Mouse (Mus musculus) hindbrain, embryonic 16.5 days (tissue): Measurements from ENCODE around the gene Gm28042. TPM values are rescaled to one million over a fixed set of nuclear protein-coding genes. Genes with fewer than 3 reads are reported as not detected.

ENCODE experiments used
- ATAC-seq: fragments of 200-750 bp; cut with Nextera tagmentation; 2 replicates; pipeline ENCODE4 v1.8.0; 2017; ENCODE audit warnings: moderate TSS enrichment, moderate library complexity
- H3K27ac ChIP-seq: fragments of 300-500 bp; sonication (generic); 2 replicates; pipeline ENCODE4 v1.5.1; 2014; ENCODE audit warnings: low read depth, mild to moderate bottlenecking, control low read depth, low read length, moderate library complexity
- H3K27me3 ChIP-seq: fragments of 300-500 bp; sonication (generic); replicated peaks from 2 replicates; pipeline ENCODE4 v1.6.1; 2014; ENCODE audit warnings: low read length; ENCODE audit not compliant: control insufficient read depth, insufficient read depth
- H3K36me3 ChIP-seq: fragments of 300-500 bp; sonication (generic); 2 replicates; pipeline ENCODE4 v1.6.1; 2014; ENCODE audit warnings: mild to moderate bottlenecking, low read length, moderate library complexity, mixed read lengths; ENCODE audit not compliant: control insufficient read depth, insufficient read depth
- H3K4me1 ChIP-seq: fragments of 300-500 bp; sonication (generic); 2 replicates; pipeline ENCODE4 v1.6.1; 2014; ENCODE audit warnings: low read depth, low read length; ENCODE audit not compliant: control insufficient read depth, insufficient read depth
- H3K4me2 ChIP-seq: fragments of 300-500 bp; sonication (generic); 2 replicates; pipeline ENCODE4 v1.6.1; 2014; ENCODE audit warnings: mild to moderate bottlenecking, low read length, control low read depth, moderate library complexity
- H3K4me3 ChIP-seq: fragments of 300-500 bp; sonication (generic); 2 replicates; pipeline ENCODE4 v1.5.1; 2014; ENCODE audit warnings: mild to moderate bottlenecking, low read length, control low read depth, moderate library complexity
- H3K9ac ChIP-seq: fragments of 300-500 bp; sonication (generic); 2 replicates; pipeline ENCODE4 v1.6.1; 2014; ENCODE audit warnings: low read depth, mild to moderate bottlenecking, control low read depth, low read length, moderate library complexity
- H3K9me3 ChIP-seq: fragments of 300-500 bp; sonication (generic); 2 replicates; pipeline ENCODE4 v1.6.1; 2014; ENCODE audit warnings: mild to moderate bottlenecking, low read length, moderate library complexity; ENCODE audit not compliant: control insufficient read depth
- WGBS: fragments of 180-500 bp; shearing (Covaris S2); extraction: QIAGEN DNeasy Blood & Tissue Kit; methylation state at CpG from one replicate; pipeline ENCODE4 v1.1.7; 2014; 5-methylcytosine and 5-hydroxymethylcytosine counted together
- polyA plus RNA-seq: library from polyadenylated mRNA; unstranded; fragments of >200 nt; fragmentation: Nextera tagmentation; extraction: Ambion mirVana; gene quantifications from 2 replicates; pipeline ENCODE4 v1.2.1, GENCODE M21; 2015

Gm28042 gene
- polyA plus RNA-seq, result 3.7 and 5.3 TPM in 2 replicates

DNA sequence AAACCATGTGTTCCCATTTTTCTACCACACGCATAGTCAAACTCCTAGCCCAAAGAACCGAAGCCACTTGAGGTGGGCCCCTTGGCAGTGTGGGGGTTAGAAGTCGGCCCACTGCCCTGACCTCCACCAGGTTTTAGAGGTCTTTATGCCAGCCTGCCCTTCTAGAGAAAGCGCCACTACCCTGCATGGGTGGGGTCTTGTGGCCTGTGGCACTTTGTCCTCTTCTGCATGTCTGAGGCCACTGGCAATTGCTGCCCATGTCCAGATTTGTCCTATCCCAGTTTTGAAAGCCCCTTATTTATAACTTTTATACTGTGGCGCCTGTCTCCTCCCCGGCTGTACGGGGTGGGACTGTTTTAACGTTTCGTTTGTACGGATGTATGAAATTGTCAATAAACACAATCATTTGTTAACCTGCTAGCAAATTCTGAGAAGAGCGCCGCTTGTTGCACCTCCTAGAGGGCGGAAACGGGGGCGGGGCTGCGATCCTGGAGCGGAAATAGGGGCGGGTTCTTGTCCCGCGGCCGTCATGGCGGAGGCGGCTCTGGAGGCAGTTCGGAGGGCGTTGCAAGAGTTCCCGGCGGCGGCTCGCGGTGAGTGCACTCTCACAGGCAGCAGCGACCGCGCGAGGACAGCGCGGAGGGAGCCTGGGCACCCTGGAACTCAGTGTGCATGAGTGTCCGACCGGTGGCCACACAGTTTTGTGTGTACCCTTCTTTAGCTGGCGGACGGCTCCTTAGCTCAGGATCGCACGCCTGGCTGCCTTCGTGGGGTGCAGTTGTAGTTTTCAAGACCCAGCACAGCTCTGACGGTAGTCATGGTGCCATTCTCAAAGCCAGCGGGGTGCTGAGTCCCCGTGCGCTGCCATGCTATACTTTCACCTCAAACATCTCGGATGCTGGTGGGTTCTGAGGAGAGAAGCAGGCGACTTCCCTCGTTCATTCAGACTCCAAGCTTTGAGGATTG is at the start of gene Gm28042, which contains the start of gene Jmjd7:
TSS of gene Gm28042 (plus strand) at position 510 of the 966 bp plus-strand sequence.
TSS of gene Jmjd7 (plus strand) at position 500 of the 966 bp plus-strand sequence.
- peak within 1 kb of the TSS; percentile 82 for H3K4me2 ChIP-seq
- H3K27ac ChIP-seq, result peak within 1 kb of the TSS; percentile 92
- peaks cover 22% of the 10 kb centered on the region for H3K36me3 ChIP-seq
- H3K9ac ChIP-seq, result peak within 1 kb of the TSS; percentile 85
- peaks cover 12% of the 10 kb centered on the region for H3K4me1 ChIP-seq
- H3K4me3 ChIP-seq, result peak within 1 kb of the TSS; percentile 77
- no peaks in the 10 kb centered on the region for H3K9me3 ChIP-seq
- peak; percentile 92 for ATAC-seq
- no peaks in the 10 kb centered on the region for H3K27me3 ChIP-seq
- 5% methylated on average over 50 of the region's 50 CpGs for WGBS

GRCm38 (mm10) chr2:119980343-119980986 is 46.8 kb upstream of the Gm28042 start:
- no peak for ATAC-seq
- Histone ChIP-seq H3K9me3 (no peaks in the 10 kb centered on the region), H3K27me3 (no peaks in the 10 kb centered on the region), H3K4me3 (no peak overlapping the region), H3K4me1 (0 out of 2 replicates have a peak, but pooled peaks cover 4% of the 10 kb centered on the region), H3K9ac (no peak overlapping the region), H3K36me3 (no peaks in the 10 kb centered on the region), H3K27ac (no peak overlapping the region), H3K4me2 (no peak overlapping the region)
- 91% methylated on average over 7 of the region's 7 CpGs for WGBS

GRCm38 (mm10) chr2:119981631-119982030 is 45.7 kb upstream of the Gm28042 start:
- Histone ChIP-seq H3K27ac (no peak overlapping the region), H3K4me3 (no peak overlapping the region), H3K9ac (no peak overlapping the region), H3K9me3 (no peaks in the 10 kb centered on the region), H3K27me3 (no peaks in the 10 kb centered on the region), H3K4me1 (0 out of 2 replicates have a peak, but pooled peaks cover 4% of the 10 kb centered on the region), H3K4me2 (no peak overlapping the region), H3K36me3 (no peaks in the 10 kb centered on the region)
- ATAC-seq, result no peak
- 78% methylated on average over 2 of the region's 2 CpGs for WGBS

- no peaks in the 10 kb centered on the region for H3K27me3 ChIP-seq
- H3K36me3 ChIP-seq, result no peaks in the 10 kb centered on the region
- H3K4me3 ChIP-seq, result no peak overlapping the region
- no peaks in the 10 kb centered on the region for H3K9me3 ChIP-seq
- no peak for ATAC-seq
- H3K27ac ChIP-seq, result no peak overlapping the region
- no peaks in the 10 kb centered on the region for H3K4me1 ChIP-seq
- no peak overlapping the region for H3K4me2 ChIP-seq
- H3K9ac ChIP-seq, result no peak overlapping the region
- WGBS, result 64% methylated on average over 8 of the region's 8 CpGs
Measured at GRCm38 (mm10) chr2:119985871-119986270, 41.4 kb upstream of the Gm28042 start.

GRCm38 (mm10) chr2:119986369-119986768 is 40.9 kb upstream of the Gm28042 start:
- no peaks in the 10 kb centered on the region for H3K9me3 ChIP-seq
- no peaks in the 10 kb centered on the region for H3K27me3 ChIP-seq
- no peak overlapping the region for H3K4me2 ChIP-seq
- H3K9ac ChIP-seq, result no peak overlapping the region
- H3K36me3 ChIP-seq, result no peaks in the 10 kb centered on the region
- no peak overlapping the region for H3K27ac ChIP-seq
- ATAC-seq, result no peak
- no peak overlapping the region for H3K4me3 ChIP-seq
- H3K4me1 ChIP-seq, result no peaks in the 10 kb centered on the region
- 59% methylated on average over 6 of the region's 6 CpGs for WGBS

DNA sequence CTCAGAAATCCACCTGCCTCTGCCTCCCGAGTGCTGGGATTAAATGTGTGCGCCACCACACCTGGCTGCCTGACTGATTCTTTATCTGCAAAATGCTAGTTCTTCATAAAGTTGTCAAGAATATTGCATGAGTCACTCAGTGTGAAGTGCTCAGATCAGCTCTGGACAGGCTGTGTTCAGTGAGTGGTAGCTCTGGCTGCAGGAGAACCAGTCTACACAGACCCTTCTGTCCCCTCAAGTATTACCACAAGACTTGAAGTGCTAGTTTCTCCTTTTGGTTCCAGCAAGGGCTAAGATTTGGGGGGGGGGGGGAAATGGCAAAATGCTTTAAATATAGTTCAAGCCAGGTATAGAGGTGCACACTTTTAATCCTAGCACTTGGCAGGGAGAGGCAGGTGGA is 39.9 kb upstream of the Gm28042 start:
- H3K27me3 ChIP-seq, result no peaks in the 10 kb centered on the region
- ATAC-seq, result no peak
- H3K36me3 ChIP-seq, result no peaks in the 10 kb centered on the region
- H3K9ac ChIP-seq, result no peak overlapping the region
- H3K4me3 ChIP-seq, result no peak overlapping the region
- WGBS, result 95% methylated on average over 2 of the region's 2 CpGs
- no peaks in the 10 kb centered on the region for H3K4me1 ChIP-seq
- no peak overlapping the region for H3K27ac ChIP-seq
- H3K9me3 ChIP-seq, result no peaks in the 10 kb centered on the region
- no peak overlapping the region for H3K4me2 ChIP-seq

GRCm38 (mm10) chr2:119988952-119989351 is 38.3 kb upstream of the Gm28042 start:
- H3K4me2 ChIP-seq, result no peak overlapping the region
- ATAC-seq, result no peak
- H3K9ac ChIP-seq, result no peak overlapping the region
- H3K27ac ChIP-seq, result no peak overlapping the region
- no peaks in the 10 kb centered on the region for H3K27me3 ChIP-seq
- H3K9me3 ChIP-seq, result no peaks in the 10 kb centered on the region
- H3K4me1 ChIP-seq, result no peaks in the 10 kb centered on the region
- no peaks in the 10 kb centered on the region for H3K36me3 ChIP-seq
- H3K4me3 ChIP-seq, result no peak overlapping the region
- WGBS, result 95% methylated on average over 4 of the region's 4 CpGs

DNA sequence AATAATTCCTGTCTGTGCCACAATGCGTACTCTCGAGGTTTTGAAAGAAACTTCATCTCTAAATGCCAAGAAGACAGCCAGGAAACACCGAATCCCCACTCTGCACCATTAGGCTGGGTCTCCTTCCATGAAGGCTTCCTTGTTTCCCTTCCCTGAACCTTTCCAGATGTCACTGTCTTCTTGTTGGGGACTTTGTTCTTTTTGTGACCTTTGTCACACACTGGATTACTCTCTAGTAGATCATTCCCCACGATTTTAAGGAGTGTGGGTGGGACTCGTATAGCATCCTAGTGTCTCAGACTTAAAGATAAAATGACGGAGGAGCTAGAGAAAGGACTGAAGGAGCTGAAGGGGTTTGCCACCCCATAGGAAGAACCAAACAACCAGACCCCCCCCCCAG is 36.4 kb upstream of the Gm28042 start:
- Histone ChIP-seq H3K4me3 (no peak overlapping the region), H3K27me3 (no peaks in the 10 kb centered on the region), H3K9ac (no peak overlapping the region), H3K4me2 (no peak overlapping the region), H3K9me3 (no peaks in the 10 kb centered on the region), H3K27ac (no peak overlapping the region), H3K36me3 (no peaks in the 10 kb centered on the region), H3K4me1 (peaks cover 4% of the 10 kb centered on the region)
- 87% methylated on average over 6 of the region's 6 CpGs for WGBS
- ATAC-seq, result no peak

GRCm38 (mm10) chr2:119992349-119992748 is 34.9 kb upstream of the Gm28042 start:
- H3K4me3 ChIP-seq, result no peak overlapping the region
- H3K4me2 ChIP-seq, result no peak overlapping the region
- H3K4me1 ChIP-seq, result peaks cover 4% of the 10 kb centered on the region
- no peaks in the 10 kb centered on the region for H3K9me3 ChIP-seq
- WGBS, result 85% methylated on average over 2 of the region's 2 CpGs
- H3K9ac ChIP-seq, result no peak overlapping the region
- no peak for ATAC-seq
- H3K36me3 ChIP-seq, result no peaks in the 10 kb centered on the region
- no peaks in the 10 kb centered on the region for H3K27me3 ChIP-seq
- no peak overlapping the region for H3K27ac ChIP-seq
